Mouse (Mus musculus): ENCODE data around the gene Ankdd1a. TPM values are rescaled to one million over a fixed set of nuclear protein-coding genes. Genes with fewer than 3 reads are reported as not detected.

The Ankdd1a gene
- total RNA-seq, 4 experiments from 2014 or later, result 3.8 to 6.4 (median 4.8) TPM

Other genes starting within 250 kb of the Ankdd1a start
- 10 to 100 TPM; 28.4 to 30.9 (median 28.9) TPM for gene Clpx, start 225.9 kb downstream of the Ankdd1a start, total RNA-seq (2022)
- gene Pdcd7, start 174.1 kb downstream of the Ankdd1a start, total RNA-seq (2022), result 10 to 100 TPM; 27.3 to 31.1 (median 27.9) TPM
- 1 to 10 TPM; 4.0 to 5.0 (median 4.7) TPM for gene Ubap1l, start 159.2 kb downstream of the Ankdd1a start, total RNA-seq (2022)
- gene Kbtbd13, start 128.5 kb downstream of the Ankdd1a start, total RNA-seq (2022), result under 1 TPM in 3 of 4 experiments, not detected in 1; 0.11 to 0.32 (median 0.12) TPM
- 1 to 10 TPM; 2.1 to 3.4 (median 3.2) TPM for gene Rasl12, start 121.7 kb downstream of the Ankdd1a start, total RNA-seq (2022)
- gene Slc51b, start 97.2 kb downstream of the Ankdd1a start, total RNA-seq (2022), result not detected
- gene Mtfmt, start 84.4 kb downstream of the Ankdd1a start, total RNA-seq (2022), result 10 to 100 TPM; 16.4 to 20.5 (median 16.9) TPM
- gene Spg21, start 59.2 kb downstream of the Ankdd1a start, total RNA-seq (2022), result 10 to 100 TPM; 33.6 to 43.7 (median 41.2) TPM
- 10 to 100 TPM; 16.3 to 24.5 (median 18.9) TPM for gene Plekho2, start 59.8 kb upstream of the Ankdd1a start, total RNA-seq (2022)
- under 1 TPM; 0.18 to 0.63 (median 0.26) TPM for gene Pif1, start 67.0 kb upstream of the Ankdd1a start, total RNA-seq (2022)
- gene Rbpms2, start 109.5 kb upstream of the Ankdd1a start, total RNA-seq (2022), result 1 to 10 TPM; 2.2 to 5.3 (median 3.0) TPM
- 100 to 1,000 TPM; 221 to 258 (median 249) TPM for gene Oaz2, start 147.8 kb upstream of the Ankdd1a start, total RNA-seq (2022)